Mouse (Mus musculus) MEL (cell line): ENCODE results near the gene Gm20388. TPM values are rescaled to one million over a fixed set of nuclear protein-coding genes. Genes with fewer than 3 reads are reported as not detected.

ENCODE experiments used
- DNase-seq: peaks from one replicate; pipeline ENCODE4 v3.0.0; 2011; ENCODE audit warnings: low read depth, low spot score
- H3K27ac ChIP-seq: 2 replicates; pipeline ENCODE4 v1.5.1; 2012; ENCODE audit warnings: low read depth, mild to moderate bottlenecking, control low read depth, low read length, moderate library complexity; ENCODE audit not compliant: control insufficient read depth
- H3K27me3 ChIP-seq, 2 experiments: fragments of 150-350 bp in 1 of 2; sonication (generic) in 1 of 2; 2 replicates each; pipeline ENCODE4 v1.6.1; 2012; ENCODE audit warnings: low read length in 2 of 2, mild to moderate bottlenecking in 2 of 2, improper control_type of control experiment in 1 of 2, moderate library complexity in 1 of 2; ENCODE audit not compliant: insufficient read depth in 2 of 2, control insufficient read depth in 1 of 2
- H3K36me3 ChIP-seq, 2 experiments: 2 replicates each; pipeline ENCODE4 v1.6.1; 2012 to 2014; ENCODE audit warnings: low read length in 2 of 2, improper control_type of control experiment in 1 of 2, inconsistent platforms in 1 of 2, mild to moderate bottlenecking in 1 of 2; ENCODE audit not compliant: insufficient read depth in 2 of 2, control insufficient read depth in 1 of 2
- H3K4me1 ChIP-seq, 2 experiments: fragments of 150-350 bp in 1 of 2; sonication (generic) in 1 of 2; 2 replicates each; pipeline ENCODE4 v1.6.1; 2012; ENCODE audit warnings: low read length in 2 of 2, improper control_type of control experiment in 1 of 2, mild to moderate bottlenecking in 1 of 2; ENCODE audit not compliant: insufficient read depth in 2 of 2, control insufficient read depth in 1 of 2
- H3K4me3 ChIP-seq, 2 experiments: fragments of 150-350 bp in 1 of 2; sonication (generic) in 1 of 2; 2 replicates each; pipeline ENCODE4 v1.5.1; 2012; ENCODE audit warnings: low read depth in 2 of 2, low read length in 2 of 2, mild to moderate bottlenecking in 2 of 2, moderate library complexity in 2 of 2, control low read depth in 1 of 2, improper control_type of control experiment in 1 of 2; ENCODE audit not compliant: control insufficient read depth in 1 of 2, insufficient read depth in 1 of 2
- H3K79me2 ChIP-seq: 2 replicates; pipeline ENCODE4 v1.6.1; 2012; ENCODE audit warnings: mild to moderate bottlenecking, low read length, moderate library complexity; ENCODE audit not compliant: control insufficient read depth, poor library complexity, insufficient read depth
- H3K9ac ChIP-seq: 2 replicates; pipeline ENCODE4 v1.6.1; 2012; ENCODE audit warnings: low read depth, mild to moderate bottlenecking, control low read depth, low read length, moderate library complexity; ENCODE audit not compliant: control insufficient read depth, poor library complexity, severe bottlenecking
- H3K9me3 ChIP-seq: fragments of 150-350 bp; sonication (generic); replicated peaks from 2 replicates; pipeline ENCODE4 v1.6.1; 2012; ENCODE audit warnings: mild to moderate bottlenecking, low read length, improper control_type of control experiment, moderate library complexity; ENCODE audit not compliant: insufficient read depth
- CHD1 ChIP-seq: IDR thresholded peaks from 2 replicates; pipeline ENCODE4 v1.6.1; 2012; ENCODE audit warnings: low read depth, mild to moderate bottlenecking, inconsistent platforms, low read length, improper control_type of control experiment
- CHD2 ChIP-seq: IDR thresholded peaks from 2 replicates; pipeline ENCODE4 v1.6.1; 2011; ENCODE audit warnings: low read length, improper control_type of control experiment
- CTCF ChIP-seq, 3 experiments: IDR thresholded peaks in 2 of 3; conservative IDR thresholded peaks in 1 of 3; 2 replicates each; pipeline ENCODE4 v1.5.1; 2011 to 2012; ENCODE audit warnings: low read length in 3 of 3, low read depth in 2 of 3, mild to moderate bottlenecking in 2 of 3, improper control_type of control experiment in 1 of 3, inconsistent platforms in 1 of 3, mixed read lengths in 1 of 3, moderate library complexity in 1 of 3; ENCODE audit not compliant: control insufficient read depth in 1 of 3, insufficient read depth in 1 of 3, poor library complexity in 1 of 3, severe bottlenecking in 1 of 3
- EP300 ChIP-seq, 2 experiments: IDR thresholded peaks; 2 replicates each; pipeline ENCODE4 v1.6.1; 2011; ENCODE audit warnings: improper control_type of control experiment in 2 of 2, low read length in 2 of 2, low read depth in 1 of 2, mild to moderate bottlenecking in 1 of 2
- ETS1 ChIP-seq: IDR thresholded peaks from 2 replicates; pipeline ENCODE4 v1.6.1; 2012; ENCODE audit warnings: low read depth, mild to moderate bottlenecking, inconsistent platforms, low read length, improper control_type of control experiment, moderate library complexity
- GABPA ChIP-seq: IDR thresholded peaks from 2 replicates; pipeline ENCODE4 v1.6.1; 2012; ENCODE audit warnings: low read depth, mild to moderate bottlenecking, inconsistent platforms, low read length, improper control_type of control experiment, moderate library complexity
- GATA1 ChIP-seq: IDR thresholded peaks from 2 replicates; pipeline ENCODE4 v1.6.1; 2011; ENCODE audit warnings: low read depth, low read length, improper control_type of control experiment
- HCFC1 ChIP-seq: IDR thresholded peaks from 2 replicates; pipeline ENCODE4 v1.6.1; 2012; ENCODE audit warnings: low read depth, mild to moderate bottlenecking, inconsistent platforms, low read length, improper control_type of control experiment, moderate library complexity
- JUND ChIP-seq: IDR thresholded peaks from 2 replicates; pipeline ENCODE4 v1.6.1; 2011; ENCODE audit warnings: low read depth, mild to moderate bottlenecking, improper control_type of control experiment, low read length
- KAT2A ChIP-seq: conservative IDR thresholded peaks from 2 replicates; pipeline ENCODE4 v1.6.1; 2012; ENCODE audit warnings: low read depth, low read length, improper control_type of control experiment, inconsistent platforms
- MAFK ChIP-seq: IDR thresholded peaks from 2 replicates; pipeline ENCODE4 v1.6.1; 2011; ENCODE audit warnings: low read depth, mild to moderate bottlenecking, low read length, improper control_type of control experiment, borderline replicate concordance
- MAX ChIP-seq: IDR thresholded peaks from 2 replicates; pipeline ENCODE4 v1.6.1; 2011; ENCODE audit warnings: low read length, improper control_type of control experiment
- MAZ ChIP-seq: IDR thresholded peaks from 2 replicates; pipeline ENCODE4 v1.6.1; 2012; ENCODE audit warnings: low read depth, mild to moderate bottlenecking, inconsistent platforms, low read length, improper control_type of control experiment
- MEF2A ChIP-seq: IDR thresholded peaks from 2 replicates; pipeline ENCODE4 v1.6.1; 2014; ENCODE audit warnings: low read depth, mild to moderate bottlenecking, inconsistent platforms, low read length, improper control_type of control experiment; ENCODE audit not compliant: poor library complexity, insufficient replicate concordance, severe bottlenecking; ENCODE audit errors: extremely low read depth
- MXI1 ChIP-seq: IDR thresholded peaks from 2 replicates; pipeline ENCODE4 v1.6.1; 2011; ENCODE audit warnings: mild to moderate bottlenecking, low read depth, low read length, improper control_type of control experiment
- MYB ChIP-seq: IDR thresholded peaks from 2 replicates; pipeline ENCODE4 v1.6.1; 2011; ENCODE audit warnings: mild to moderate bottlenecking, low read depth, low read length, improper control_type of control experiment
- MYC ChIP-seq: IDR thresholded peaks from 2 replicates; pipeline ENCODE4 v1.6.1; 2011; ENCODE audit warnings: low read depth, mild to moderate bottlenecking, low read length, improper control_type of control experiment, moderate library complexity
- NELFE ChIP-seq: IDR thresholded peaks from 2 replicates; pipeline ENCODE4 v1.6.1; 2011; ENCODE audit warnings: low read depth, low read length, improper control_type of control experiment
- NRF1 ChIP-seq: IDR thresholded peaks from 2 replicates; pipeline ENCODE4 v1.6.1; 2014; ENCODE audit warnings: low read depth, mild to moderate bottlenecking, inconsistent platforms, low read length, improper control_type of control experiment, moderate library complexity; ENCODE audit not compliant: poor library complexity, insufficient read depth, severe bottlenecking
- POLR2A ChIP-seq, 2 experiments: IDR thresholded peaks; 2 replicates each; pipeline ENCODE4 v1.6.1; 2011 to 2012; ENCODE audit warnings: low read length in 2 of 2, mild to moderate bottlenecking in 2 of 2, control low read depth in 1 of 2, improper control_type of control experiment in 1 of 2, low read depth in 1 of 2, moderate library complexity in 1 of 2; ENCODE audit not compliant: control insufficient read depth in 1 of 2, insufficient read depth in 1 of 2, poor library complexity in 1 of 2
- POLR2AphosphoS2 ChIP-seq: IDR thresholded peaks from 2 replicates; pipeline ENCODE4 v1.6.1; 2011; ENCODE audit warnings: low read length, improper control_type of control experiment
- RAD21 ChIP-seq: IDR thresholded peaks from 2 replicates; pipeline ENCODE4 v1.6.1; 2011; ENCODE audit warnings: mild to moderate bottlenecking, low read depth, low read length, improper control_type of control experiment
- SIN3A ChIP-seq: IDR thresholded peaks from 2 replicates; pipeline ENCODE4 v1.6.1; 2012; ENCODE audit warnings: low read length, improper control_type of control experiment, inconsistent platforms
- SMC3 ChIP-seq: IDR thresholded peaks from 2 replicates; pipeline ENCODE4 v1.6.1; 2011; ENCODE audit warnings: low read depth, low read length, improper control_type of control experiment
- TAL1 ChIP-seq: IDR thresholded peaks from 2 replicates; pipeline ENCODE4 v1.6.1; 2012; ENCODE audit warnings: mild to moderate bottlenecking, inconsistent platforms, low read length, moderate library complexity, mixed read lengths
- UBTF ChIP-seq: IDR thresholded peaks from 2 replicates; pipeline ENCODE4 v1.6.1; 2012; ENCODE audit warnings: low read depth, mild to moderate bottlenecking, inconsistent platforms, low read length, improper control_type of control experiment, moderate library complexity, borderline replicate concordance; ENCODE audit not compliant: insufficient read depth
- USF1 ChIP-seq: IDR thresholded peaks from 2 replicates; pipeline ENCODE4 v1.6.1; 2014; ENCODE audit warnings: low read depth, mild to moderate bottlenecking, inconsistent platforms, low read length, improper control_type of control experiment, moderate library complexity
- ZNF384 ChIP-seq: IDR thresholded peaks from 2 replicates; pipeline ENCODE4 v1.6.1; 2012; ENCODE audit warnings: low read depth, mild to moderate bottlenecking, inconsistent platforms, low read length, improper control_type of control experiment
- polyA plus RNA-seq, 2 experiments: library from polyadenylated mRNA; stranded (reverse) in 1 of 2; unstranded in 1 of 2; fragments of >175 nt in 1 of 2; fragments of >200 nt in 1 of 2; gene quantifications; 2 replicates each; pipeline versions ENCODE4 v1.2.1 to v1.2.4; 2012; ENCODE audit warnings: low replicate concordance in 2 of 2, low read depth in 1 of 2; ENCODE audit not compliant: insufficient read length in 2 of 2, insufficient read depth in 1 of 2, missing spikeins in 1 of 2
- total RNA-seq: library from RNA; depleted of rRNA; stranded (reverse); fragments of 300-350 nt; gene quantifications from 2 replicates; pipeline ENCODE4 v1.2.3, GENCODE M21; 2012

Gene Gm20388
- total and polyA plus RNA-seq, 3 experiments: 11.1 to 17.8 TPM; not detected in 1

DNA sequence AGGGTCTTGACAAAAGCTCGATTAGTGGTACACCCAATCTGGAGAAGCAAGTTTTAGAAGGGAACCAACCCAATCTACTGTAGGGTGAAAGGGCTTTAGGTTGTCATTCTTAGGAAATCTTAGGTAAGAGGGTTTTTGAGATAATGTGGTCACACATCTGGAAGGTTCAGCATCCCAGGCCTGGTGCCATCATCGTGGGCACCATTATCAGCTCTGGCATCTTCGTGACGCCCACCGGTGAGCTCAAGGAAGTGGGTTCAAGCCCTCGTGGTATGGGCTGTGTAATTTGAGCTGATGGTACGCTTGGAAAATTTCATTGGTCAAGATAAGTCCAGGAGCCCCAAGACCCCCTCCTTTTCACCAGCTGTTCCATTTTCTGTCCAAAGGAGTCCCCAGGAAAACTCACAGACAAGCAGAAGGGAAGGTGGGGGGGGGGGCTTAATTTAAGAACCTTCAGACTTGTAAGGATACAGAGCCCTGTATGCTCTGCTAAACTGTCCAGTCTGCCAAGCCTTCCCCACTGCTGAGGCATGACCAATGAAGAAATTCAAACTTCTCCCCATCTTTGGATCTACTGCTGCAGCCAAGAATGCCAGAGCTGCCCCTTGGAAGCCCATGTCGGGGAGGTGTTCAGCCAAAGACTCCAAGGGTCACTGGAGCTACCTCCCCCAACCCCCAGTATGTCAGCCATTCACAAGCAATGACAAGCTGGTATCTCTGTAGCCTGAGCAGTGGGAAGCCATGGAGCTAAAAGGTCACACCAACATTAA, 1997.9 kb downstream of the Gm20388 start (continued):
- no peak for TF ChIP-seq POLR2A (IDR thresholded peaks at IDR 0.05; ENCODE audit: control insufficient read depth in 1 of 2, insufficient read depth in 1 of 2, low read depth in 1 of 2, low read length in 2 of 2, poor library complexity in 1 of 2)
- no peak for TF ChIP-seq JUND
- TF ChIP-seq MAFK: no peak
- no peak for TF ChIP-seq SMC3
- TF ChIP-seq POLR2AphosphoS2: no peak
- 0 out of 2 replicates have a peak, but pooled peaks have one; percentile 89 for TF ChIP-seq CHD1
- peak; percentile 16; the same call in 1 of the 2 replicates for TF ChIP-seq HCFC1
- TF ChIP-seq MAX: no peak; the same call in 1 of the 2 replicates

DNA sequence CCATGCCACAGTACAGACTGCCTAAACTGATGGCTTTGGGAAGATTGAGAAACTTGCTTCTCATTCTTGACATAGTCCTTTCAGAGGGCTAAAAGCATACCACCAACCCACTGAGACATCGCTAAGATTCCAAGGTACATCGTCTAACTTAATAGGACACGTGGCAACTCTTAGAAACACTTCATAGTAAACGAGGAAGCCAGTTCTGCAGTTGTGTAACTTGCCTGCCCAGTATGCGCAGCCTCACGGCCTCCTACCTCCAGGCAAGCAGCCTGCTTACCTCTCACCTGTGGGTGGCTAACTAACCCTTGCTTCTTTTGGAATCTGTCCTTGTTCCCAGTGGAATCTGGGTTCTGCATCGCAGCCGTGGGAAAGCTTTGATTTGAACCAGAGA, 1998.5 kb downstream of the Gm20388 start:
- Histone ChIP-seq H3K27me3 (no peaks in the 10 kb centered on the region), H3K4me3 (peak overlapping the region; percentile 60 to 62), H3K36me3 (peaks cover 2 to 11% of the 10 kb centered on the region in 2 experiments), H3K4me1 (peaks cover 8 to 17% of the 10 kb centered on the region in 2 experiments)
- TF ChIP-seq HCFC1 (no peak), ZNF384 (no peak), GATA1 (no peak), USF1 (peak; percentile 63), RAD21 (no peak), CTCF (IDR thresholded peaks at IDR 0.05 in 2 of 3, conservative IDR thresholded peaks at IDR 0.05 in 1 of 3; ENCODE audit: control insufficient read depth in 1 of 3, insufficient read depth in 1 of 3, low read depth in 2 of 3, low read length in 3 of 3, poor library complexity in 1 of 3, severe bottlenecking in 1 of 3) (no peak), KAT2A (no peak), CHD2 (no peak), MXI1 (peak; percentile 86), POLR2AphosphoS2 (no peak), SIN3A (no peak), MAX (peak; percentile 87; the same call in 1 of the 2 replicates), NELFE (no peak), MYB (no peak), UBTF (no peak), MYC (peak; percentile 80), MAZ (no peak), NRF1 (peak; percentile 38; the same call in 1 of the 2 replicates), MAFK (no peak), CHD1 (no peak), EP300 (IDR thresholded peaks at IDR 0.05; ENCODE audit: low read depth in 1 of 2, low read length in 2 of 2) (no peak), ETS1 (no peak), POLR2A (IDR thresholded peaks at IDR 0.05; ENCODE audit: control insufficient read depth in 1 of 2, insufficient read depth in 1 of 2, low read depth in 1 of 2, low read length in 2 of 2, poor library complexity in 1 of 2) (no peak; a peak in 1 of 4 replicates), MEF2A (no peak), GABPA (no peak), TAL1 (no peak)
- TF ChIP-seq, all 39 proteins: peak for 5
- Histone ChIP-seq H3K9me3 (no peaks in the 10 kb centered on the region), H3K79me2 (peaks cover 33% of the 10 kb centered on the region), H3K27ac (peak overlapping the region; percentile 95), H3K9ac (peak overlapping the region; percentile 69)
- peak; percentile 71 for DNase-seq
